Mouse (Mus musculus) liver, embryonic 11.5 days (tissue): ENCODE measurements around the gene Ift74. TPM values are rescaled to one million over a fixed set of nuclear protein-coding genes. Genes with fewer than 3 reads are reported as not detected.

ENCODE experiments used
- microRNA counts: library from miRNA; unstranded; fragments of <30 nt; microRNA quantifications from one replicate; lab custom pipeline; 2015
- microRNA-seq: library from miRNA; unstranded; fragments of <30 nt; microRNA quantifications from one replicate; pipeline ENCODE4, GENCODE M21; 2017; ENCODE audit warnings: borderline number of aligned reads
- polyA plus RNA-seq: library from polyadenylated mRNA; unstranded; fragments of >200 nt; fragmentation: Nextera tagmentation; extraction: Ambion mirVana; gene quantifications from 2 replicates; pipeline ENCODE4 v1.2.1, GENCODE M21; 2014

The Ift74 gene
- polyA plus RNA-seq, 1 experiment from 2014 or later = 14.8 TPM

MicroRNA genes within 50 kb of the gene (microRNA counts, 519-probe panel; counts per million panel counts)
- 3,297 counts per million, percentile 15 among the panel's probes with 10 or more counts for microRNA mmu-miR-872 (lab: Ali Mortazavi, UCI)

Small RNAs within 50 kb of the gene (microRNA-seq; reads per million reads assigned to microRNA genes)
- 1,312 reads per million, percentile 76 among the genes with 10 or more reads in this experiment for gene Mir872

Other genes starting within 250 kb of the Ift74 start
- gene Gm10306, start 57.9 kb upstream of the Ift74 start, polyA plus RNA-seq = not detected in 2 replicates
- gene Caap1, start 57.7 kb upstream of the Ift74 start, polyA plus RNA-seq = 24.2 TPM in 2 replicates
- gene Plaa, start 11.2 kb upstream of the Ift74 start, polyA plus RNA-seq = 77.1 and 81.1 TPM in 2 replicates
- 0.13 and 0.30 TPM in 2 replicates for gene Lrrc19, start 35.7 kb downstream of the Ift74 start, polyA plus RNA-seq
- 12.2 and 14.6 TPM in 2 replicates for gene Tek, start 124.8 kb downstream of the Ift74 start, polyA plus RNA-seq